Mouse (Mus musculus) liver, embryonic 11.5 days (tissue): Measurements from ENCODE around the gene Foxp4. TPM values are rescaled to one million over a fixed set of nuclear protein-coding genes. Genes with fewer than 3 reads are reported as not detected.
A peak's percentile ranks its signal among the peaks of the same experiment; 100 is the strongest.

ENCODE experiments used
- ATAC-seq: fragments of 200-750 bp; cut with Nextera tagmentation; replicated peaks from 2 replicates; pipeline ENCODE4 v1.8.0; 2017; ENCODE audit warnings: moderate number of reproducible peaks, mild to moderate bottlenecking, moderate TSS enrichment, moderate library complexity; ENCODE audit not compliant: low FRiP score
- DNase-seq: peaks from one replicate; pipeline ENCODE4 v3.0.0-alpha.2; 2017; ENCODE audit warnings: low spot score
- H3K27ac ChIP-seq: fragments of 300-500 bp; sonication (generic); 2 replicates; pipeline ENCODE4 v1.5.1; 2014; ENCODE audit warnings: mild to moderate bottlenecking, low read depth, low read length, control low read depth
- H3K27me3 ChIP-seq: fragments of 300-500 bp; sonication (generic); replicated peaks from 2 replicates; pipeline ENCODE4 v1.6.1; 2014; ENCODE audit warnings: low read length, mixed read lengths; ENCODE audit not compliant: control insufficient read depth, insufficient read depth
- H3K36me3 ChIP-seq: fragments of 300-500 bp; sonication (generic); 2 replicates; pipeline ENCODE4 v1.6.1; 2014; ENCODE audit warnings: mild to moderate bottlenecking, low read length, moderate library complexity, mixed read lengths; ENCODE audit not compliant: control insufficient read depth, insufficient read depth
- H3K4me1 ChIP-seq: fragments of 300-500 bp; sonication (generic); replicated peaks from 2 replicates; pipeline ENCODE4 v1.6.1; 2014; ENCODE audit warnings: low read length, mixed read lengths; ENCODE audit not compliant: control insufficient read depth, insufficient read depth
- H3K4me2 ChIP-seq: fragments of 300-500 bp; sonication (generic); 2 replicates; pipeline ENCODE4 v1.6.1; 2014; ENCODE audit warnings: mild to moderate bottlenecking, control low read depth, moderate library complexity
- H3K4me3 ChIP-seq: fragments of 300-500 bp; sonication (generic); 2 replicates; pipeline ENCODE4 v1.5.1; 2014; ENCODE audit warnings: low read depth, low read length, control low read depth
- H3K9ac ChIP-seq: fragments of 300-500 bp; sonication (generic); 2 replicates; pipeline ENCODE4 v1.6.1; 2014; ENCODE audit warnings: low read depth, low read length, control low read depth
- H3K9me3 ChIP-seq: fragments of 300-500 bp; sonication (generic); 2 replicates; pipeline ENCODE4 v1.6.1; 2016; ENCODE audit warnings: low read length, inconsistent platforms, mixed read lengths; ENCODE audit not compliant: control insufficient read depth
- WGBS: fragments of 180-500 bp; shearing (Covaris S2); extraction: QIAGEN DNeasy Blood & Tissue Kit; methylation state at CpG from one replicate; pipeline ENCODE4 v1.1.7; 2014; 5-methylcytosine and 5-hydroxymethylcytosine counted together
- polyA plus RNA-seq: library from polyadenylated mRNA; unstranded; fragments of >200 nt; fragmentation: Nextera tagmentation; extraction: Ambion mirVana; gene quantifications from 2 replicates; pipeline ENCODE4 v1.2.1, GENCODE M21; 2014

The Foxp4 gene
- polyA plus RNA-seq, 1 experiment from 2014 or later: 21.6 TPM

DNA sequence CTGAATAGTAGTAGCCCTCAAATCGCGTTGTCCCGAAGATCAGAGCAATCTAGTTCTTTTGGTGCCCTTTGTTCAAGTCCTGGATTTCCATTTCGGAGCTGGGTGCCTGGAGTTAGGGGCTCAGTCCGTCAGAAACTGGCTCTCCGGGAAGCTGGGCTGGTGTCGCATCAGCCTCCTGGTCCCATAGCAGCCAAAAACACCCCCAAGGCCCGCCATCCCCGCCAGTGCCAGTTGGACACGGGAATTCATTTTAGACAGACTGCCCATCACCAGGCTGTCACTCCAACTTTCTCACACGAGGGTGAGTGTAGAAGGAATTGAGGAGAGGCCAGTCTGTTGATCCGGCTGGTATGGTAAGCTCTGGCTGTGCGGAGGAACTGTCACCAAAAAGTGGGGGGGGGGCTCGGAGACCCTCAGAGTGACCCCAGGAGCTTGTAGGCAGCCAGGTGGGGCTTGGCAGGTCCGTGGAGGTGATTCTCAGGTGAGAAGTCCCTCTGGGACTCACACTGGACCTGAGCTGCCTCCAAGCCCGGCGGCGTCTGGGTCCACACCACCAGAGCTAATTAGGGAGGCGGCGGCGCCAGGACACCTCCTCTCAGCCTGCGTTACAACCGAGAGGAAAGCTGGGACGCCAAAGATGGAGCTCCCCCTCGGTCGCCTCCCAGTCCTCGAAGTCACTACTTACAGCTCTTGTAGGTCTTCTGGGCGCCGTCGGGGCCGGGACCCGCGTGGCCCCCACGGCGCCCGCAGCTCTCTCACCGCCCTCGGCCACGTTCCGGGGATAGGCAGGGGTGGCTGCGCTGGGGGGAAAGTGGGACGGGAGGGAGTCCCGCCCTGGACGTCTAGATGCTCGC is 90.6 kb downstream of the Foxp4 start:
- H3K27me3 ChIP-seq: peaks cover 35% of the 10 kb centered on the region
- 2% methylated on average over 45 of the region's 45 CpGs for WGBS

GRCm38 (mm10) chr17:47833029-47833627 is 91.3 kb downstream of the Foxp4 start:
- Histone ChIP-seq H3K27ac (peak overlapping the region; percentile 49; the same call in 1 of the 2 replicates), H3K36me3 (no peaks in the 10 kb centered on the region), H3K27me3 (peaks cover 35% of the 10 kb centered on the region), H3K4me2 (peak overlapping the region; percentile 70), H3K9ac (peak overlapping the region; percentile 64), H3K4me3 (peak overlapping the region; percentile 63), H3K4me1 (peaks cover 16% of the 10 kb centered on the region), H3K9me3 (no peaks in the 10 kb centered on the region)
- DNase-seq: peak; percentile 64
- WGBS: under 1% methylated on average over 43 of the region's 45 CpGs
- peak; percentile 51; the same call in 1 of the 2 replicates for ATAC-seq

More for the DNA sequence above, 90.6 kb downstream of the Foxp4 start:
- H3K9me3 ChIP-seq: no peaks in the 10 kb centered on the region
- DNase-seq (peak; percentile 51), ATAC-seq (no peak)
- H3K9ac ChIP-seq: peak overlapping the region; percentile 64
- H3K36me3 ChIP-seq: no peaks in the 10 kb centered on the region
- peak overlapping the region; percentile 63 for H3K4me3 ChIP-seq
- H3K4me2 ChIP-seq: peak overlapping the region; percentile 70
- peaks cover 16% of the 10 kb centered on the region for H3K4me1 ChIP-seq
- peak overlapping the region; percentile 49 for H3K27ac ChIP-seq

- H3K4me1 ChIP-seq: peaks cover 16% of the 10 kb centered on the region
- 9% methylated on average over 17 of the region's 17 CpGs for WGBS
- DNase-seq: peak; percentile 60
Observed at GRCm38 (mm10) chr17:47832501-47833028, 91.9 kb downstream of the Foxp4 start.

DNA sequence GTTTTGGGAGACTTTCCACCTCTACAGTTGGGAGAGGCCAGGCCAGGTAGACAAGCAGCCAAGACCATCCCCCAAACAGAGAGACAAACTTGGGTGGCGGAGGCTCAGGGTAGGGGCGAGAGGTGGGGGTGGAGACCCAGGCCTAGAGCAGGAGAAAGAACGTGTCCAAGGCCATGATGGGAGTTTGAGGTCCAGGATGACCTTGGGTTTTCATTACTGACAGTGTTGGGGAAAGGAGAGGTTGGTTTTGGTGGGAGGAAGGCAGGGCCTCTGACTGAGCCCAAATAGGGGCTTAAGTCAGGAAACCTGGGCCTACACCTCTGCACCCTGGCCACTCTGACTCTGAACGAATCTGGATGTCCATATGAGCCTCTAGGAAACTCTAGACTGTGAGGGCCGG is 92.7 kb downstream of the Foxp4 start:
- peaks cover 16% of the 10 kb centered on the region for H3K4me1 ChIP-seq
- ATAC-seq: no peak
- peak overlapping the region; percentile 63 for H3K4me3 ChIP-seq
- 0 out of 2 replicates have a peak, but pooled peaks cover 4% of the 10 kb centered on the region for H3K36me3 ChIP-seq
- H3K9ac ChIP-seq: no peak overlapping the region
- H3K27me3 ChIP-seq: peaks cover 35% of the 10 kb centered on the region
- H3K9me3 ChIP-seq: no peaks in the 10 kb centered on the region
- peak overlapping the region; percentile 70 for H3K4me2 ChIP-seq
- WGBS: 48% methylated on average over 5 of the region's 5 CpGs
- no peak for DNase-seq
- H3K27ac ChIP-seq: peak overlapping the region; percentile 8; the same call in 1 of the 2 replicates

More at GRCm38 (mm10) chr17:47832501-47833028, 91.9 kb downstream of the Foxp4 start:
- no peaks in the 10 kb centered on the region for H3K36me3 ChIP-seq
- peak; percentile 32; the same call in 1 of the 2 replicates for ATAC-seq
- peak overlapping the region; percentile 70 for H3K4me2 ChIP-seq
- peak overlapping the region; percentile 64 for H3K9ac ChIP-seq
- peaks cover 35% of the 10 kb centered on the region for H3K27me3 ChIP-seq
- H3K9me3 ChIP-seq: no peaks in the 10 kb centered on the region
- peak overlapping the region; percentile 63 for H3K4me3 ChIP-seq
- no peak overlapping the region for H3K27ac ChIP-seq

DNA sequence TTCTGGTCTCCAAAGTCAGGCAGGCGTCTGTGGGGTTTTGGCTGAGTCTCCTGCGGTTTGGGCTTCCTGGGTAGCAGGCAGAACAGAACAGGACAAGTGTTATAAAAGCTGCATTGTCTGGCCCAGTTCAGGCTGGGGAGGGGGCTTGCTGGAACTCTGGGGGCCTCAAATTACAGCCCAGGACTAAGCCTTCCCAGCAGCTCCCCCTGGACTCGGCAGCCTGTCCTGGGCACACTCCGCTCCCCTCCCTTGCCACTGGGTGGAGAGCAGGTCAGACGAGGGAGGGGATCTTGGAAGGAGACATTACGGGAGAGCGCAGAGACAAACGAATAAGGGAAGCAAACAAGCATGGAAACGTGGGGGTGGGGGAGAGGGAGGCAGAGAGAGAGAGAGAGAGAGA is 93.3 kb downstream of the Foxp4 start:
- Histone ChIP-seq H3K9me3 (no peaks in the 10 kb centered on the region), H3K4me3 (peak overlapping the region; percentile 8; the same call in 1 of the 2 replicates), H3K27me3 (peaks cover 33% of the 10 kb centered on the region), H3K9ac (no peak overlapping the region), H3K4me1 (peaks cover 16% of the 10 kb centered on the region), H3K4me2 (peak overlapping the region; percentile 70), H3K36me3 (0 out of 2 replicates have a peak, but pooled peaks cover 4% of the 10 kb centered on the region), H3K27ac (no peak overlapping the region)
- ATAC-seq: no peak
- WGBS: 34% methylated on average over 9 of the region's 9 CpGs
- no peak for DNase-seq

DNA sequence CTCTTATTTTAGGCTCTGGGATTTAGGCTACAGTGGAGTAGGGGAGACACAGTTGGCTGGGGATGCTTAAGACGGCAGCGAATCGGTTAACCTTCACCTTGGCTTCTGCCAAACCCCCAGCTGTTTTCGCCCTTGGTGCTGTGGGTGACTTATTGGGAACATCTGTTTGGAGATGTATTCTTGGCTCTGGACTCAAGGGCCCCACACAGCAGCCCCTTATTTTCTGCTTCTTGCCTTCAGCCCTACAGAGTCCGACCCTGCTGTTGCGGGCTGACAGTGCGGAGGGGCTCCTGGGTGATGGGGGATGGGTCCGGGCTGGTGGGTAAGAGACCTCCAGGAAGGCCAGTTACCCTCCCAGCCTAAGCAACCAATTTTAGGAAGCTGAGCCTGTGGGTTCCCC is 103.1 kb downstream of the Foxp4 start:
- H3K36me3 ChIP-seq: peaks cover 9% of the 10 kb centered on the region; the same call in 1 of the 2 replicates
- ATAC-seq: no peak
- H3K9ac ChIP-seq: no peak overlapping the region

DNA sequence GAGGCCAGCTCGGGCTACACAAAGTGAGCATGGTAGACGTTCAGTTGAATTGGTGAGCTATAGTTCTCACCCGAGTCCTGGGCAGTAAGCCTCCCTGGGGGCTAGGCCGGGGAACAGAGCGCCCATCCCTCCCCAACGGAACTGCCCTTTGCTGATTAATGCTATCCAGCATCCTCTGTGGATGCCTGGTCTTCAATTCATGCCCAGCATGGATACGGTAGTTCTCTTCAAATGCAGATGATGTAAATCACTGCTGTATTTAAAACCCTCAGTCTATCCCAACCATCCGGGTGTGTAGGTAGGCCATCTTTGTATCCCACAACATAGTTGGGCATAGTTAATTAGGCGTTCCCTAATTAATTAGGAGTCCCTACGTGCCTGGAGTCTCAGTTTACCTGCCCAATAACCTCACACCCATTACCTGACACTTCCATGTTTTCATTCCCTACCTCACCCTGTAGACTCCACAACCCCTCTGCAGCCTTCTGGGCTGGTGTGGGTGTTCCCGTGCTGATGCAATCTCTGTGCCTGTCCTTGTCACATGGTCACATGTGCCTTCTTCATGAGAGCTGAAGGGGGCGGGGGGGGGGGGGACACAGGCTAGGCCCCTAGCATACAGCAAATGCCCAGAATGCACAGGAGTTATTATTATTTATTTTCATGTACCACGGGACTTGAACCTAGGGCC is 106.3 kb downstream of the Foxp4 start:
- H3K4me1 ChIP-seq: peaks cover 5% of the 10 kb centered on the region
- no peak for ATAC-seq
- 86% methylated on average over 13 of the region's 13 CpGs for WGBS

More for the DNA sequence above, 103.1 kb downstream of the Foxp4 start:
- 86% methylated on average over 8 of the region's 8 CpGs for WGBS
- Histone ChIP-seq H3K27ac (no peak overlapping the region), H3K4me3 (no peak overlapping the region), H3K4me1 (no peaks in the 10 kb centered on the region), H3K4me2 (no peak overlapping the region), H3K27me3 (no peaks in the 10 kb centered on the region), H3K9me3 (no peaks in the 10 kb centered on the region)
- no peak for DNase-seq

More for the DNA sequence above, 106.3 kb downstream of the Foxp4 start:
- Histone ChIP-seq H3K4me2 (no peak overlapping the region), H3K36me3 (0 out of 2 replicates have a peak, but pooled peaks cover 6% of the 10 kb centered on the region), H3K4me3 (no peak overlapping the region), H3K9ac (no peak overlapping the region), H3K27ac (no peak overlapping the region), H3K9me3 (no peaks in the 10 kb centered on the region), H3K27me3 (no peaks in the 10 kb centered on the region)
- no peak for DNase-seq
